Mouse (Mus musculus): Measurements from ENCODE around the gene Hypk.

DNA sequence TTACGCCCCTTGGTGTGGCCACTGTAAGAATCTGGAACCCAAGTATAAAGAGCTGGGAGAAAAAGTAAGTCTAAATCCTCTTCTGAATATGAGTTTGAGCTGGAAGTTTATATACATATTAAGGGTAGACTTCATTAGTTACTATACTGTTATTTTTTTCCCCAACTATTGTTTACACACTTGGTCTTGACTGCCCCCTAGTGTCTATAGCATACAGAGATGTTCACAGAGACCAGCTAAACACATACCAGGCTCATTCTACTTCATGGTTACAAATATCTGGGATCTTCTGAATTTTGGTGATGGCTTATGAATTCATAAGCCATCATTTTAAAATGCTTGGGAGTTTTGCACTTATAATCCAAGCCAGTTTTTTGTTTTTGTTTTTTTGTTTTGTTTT lies 18.2 kb upstream of the Hypk start:
- peak; percentile 28; the same call in 1 of the 2 replicates for TF ChIP-seq CTCF (IDR thresholded peaks at IDR 0.05; ENCODE audit: low read depth, low read length)
- no peak for TF ChIP-seq POLR2A (IDR thresholded peaks at IDR 0.05; ENCODE audit: extremely low read depth, insufficient read depth, low read length)
